Mouse (Mus musculus): ENCODE data around the gene Bcl7b. TPM values are rescaled to one million over a fixed set of nuclear protein-coding genes. Genes with fewer than 3 reads are reported as not detected.

Bcl7b gene
- 9.2 and 10.1 TPM in 2 replicates for polyA plus RNA-seq (2012; rRNA removed)

GRCm38 (mm10) chr5:135168063-135169062 lies at the start of gene Bcl7b:
TSS of gene Bcl7b (plus strand) at chr5:135168283.

GRCm38 (mm10) chr5:135149053-135149819 lies 18.8 kb upstream of the Bcl7b start, which contains the start of gene Tbl2:
TSS of gene Tbl2 (plus strand) at chr5:135149657.

DNA sequence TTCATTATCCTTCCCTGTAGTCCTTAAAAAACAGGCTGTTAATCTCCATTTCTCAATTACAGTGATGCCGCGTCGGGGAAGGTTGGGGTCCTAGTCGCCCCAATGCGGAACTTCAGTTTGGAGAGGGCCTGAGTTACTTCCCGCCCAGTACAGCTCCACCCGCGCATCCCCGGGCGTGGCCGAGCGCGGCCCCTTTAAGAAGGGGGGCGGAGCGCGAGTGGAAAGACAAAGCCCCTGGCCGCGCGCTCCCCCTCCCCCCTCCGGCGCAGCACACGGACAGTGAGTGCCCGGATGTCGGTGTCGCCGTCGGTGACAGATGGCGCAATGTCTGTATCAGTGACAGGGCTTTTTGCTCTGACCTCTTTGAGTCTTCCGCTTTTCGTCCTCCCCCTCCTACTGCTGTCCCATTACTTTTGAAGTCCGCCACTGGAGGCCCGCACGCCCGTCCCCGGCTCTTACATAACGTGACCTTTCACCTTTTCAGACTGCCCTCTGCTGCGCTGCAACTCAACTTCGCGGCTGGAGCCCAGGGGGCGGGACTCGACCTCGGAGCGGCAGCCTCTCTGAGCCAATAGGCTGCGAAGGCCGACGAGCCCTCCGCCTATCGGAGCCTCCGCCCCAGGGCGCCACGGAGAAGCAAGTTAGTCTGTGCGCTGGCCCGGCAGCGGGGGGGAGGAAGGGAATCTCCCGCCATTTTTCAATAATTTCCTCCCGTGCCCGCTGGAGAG lies 18.7 kb downstream of the Bcl7b start, which contains the start of gene Baz1b:
Gene Baz1b (plus strand): TSS at position 644 of the 728 bp plus-strand sequence.

Other genes with a start within 250 kb of the Bcl7b start
- 11.7 and 14.0 TPM in 2 replicates for gene Mettl27, start 235.9 kb upstream of the Bcl7b start, polyA plus RNA-seq (2012; rRNA removed)
- 0.77 and 0.88 TPM in 2 replicates for gene Cldn4, start 221.3 kb upstream of the Bcl7b start, polyA plus RNA-seq (2012; rRNA removed)
- gene Cldn3, start 182.1 kb upstream of the Bcl7b start, polyA plus RNA-seq (2012; rRNA removed), result 4.7 and 6.8 TPM in 2 replicates
- 32.2 and 35.0 TPM in 2 replicates for gene Abhd11, start 159.1 kb upstream of the Bcl7b start, polyA plus RNA-seq (2012; rRNA removed)
- 4.6 and 4.8 TPM in 2 replicates for gene Stx1a, start 144.8 kb upstream of the Bcl7b start, polyA plus RNA-seq (2012; rRNA removed)
- gene Dnajc30, start 104.1 kb upstream of the Bcl7b start, polyA plus RNA-seq (2012; rRNA removed), result 14.4 and 14.5 TPM in 2 replicates
- gene Bud23, start 103.3 kb upstream of the Bcl7b start, polyA plus RNA-seq (2012; rRNA removed), result 31.9 and 33.4 TPM in 2 replicates
- gene Vps37d, start 90.0 kb upstream of the Bcl7b start, polyA plus RNA-seq (2012; rRNA removed), result 0.45 and 0.55 TPM in 2 replicates
- gene Mlxipl, start 78.4 kb upstream of the Bcl7b start, polyA plus RNA-seq (2012; rRNA removed), result 23.7 and 27.5 TPM in 2 replicates
- 5.9 and 6.0 TPM in 2 replicates for gene Tbl2, start 18.6 kb upstream of the Bcl7b start, polyA plus RNA-seq (2012; rRNA removed)
- 13.8 and 16.7 TPM in 2 replicates for gene Baz1b, start 19.0 kb downstream of the Bcl7b start, polyA plus RNA-seq (2012; rRNA removed)
- 0.13 and 0.14 TPM in 2 replicates for gene Fzd9, start 82.9 kb downstream of the Bcl7b start, polyA plus RNA-seq (2012; rRNA removed)
- 0.07 TPM in 1 of 2 replicates, not detected in the other for gene Fkbp6, start 181.8 kb downstream of the Bcl7b start, polyA plus RNA-seq (2012; rRNA removed)
- not detected in 2 replicates for gene Trim50, start 185.0 kb downstream of the Bcl7b start, polyA plus RNA-seq (2012; rRNA removed)
- 9.6 and 9.8 TPM in 2 replicates for gene Nsun5, start 201.7 kb downstream of the Bcl7b start, polyA plus RNA-seq (2012; rRNA removed)
- gene Pom121, start 226.3 kb downstream of the Bcl7b start, polyA plus RNA-seq (2012; rRNA removed), result 3.0 and 3.6 TPM in 2 replicates

All from liver, embryonic 18 days (tissue).